Mouse (Mus musculus): ENCODE data around the gene Fmo5.

Gene Fmo5

GRCm38 (mm10) chr3:97631258-97631860 is 2.8 kb downstream of the Fmo5 start:
- DNase-seq (ENCODE audit: low read depth, low spot score): no peak

- DNase-seq (ENCODE audit: low read depth, low spot score): no peak
Observed at GRCm38 (mm10) chr3:97633456-97633855, 4.9 kb downstream of the Fmo5 start.

- DNase-seq (ENCODE audit: low read depth, low spot score): no peak
Observed at GRCm38 (mm10) chr3:97634288-97634761, 5.7 kb downstream of the Fmo5 start.

DNA sequence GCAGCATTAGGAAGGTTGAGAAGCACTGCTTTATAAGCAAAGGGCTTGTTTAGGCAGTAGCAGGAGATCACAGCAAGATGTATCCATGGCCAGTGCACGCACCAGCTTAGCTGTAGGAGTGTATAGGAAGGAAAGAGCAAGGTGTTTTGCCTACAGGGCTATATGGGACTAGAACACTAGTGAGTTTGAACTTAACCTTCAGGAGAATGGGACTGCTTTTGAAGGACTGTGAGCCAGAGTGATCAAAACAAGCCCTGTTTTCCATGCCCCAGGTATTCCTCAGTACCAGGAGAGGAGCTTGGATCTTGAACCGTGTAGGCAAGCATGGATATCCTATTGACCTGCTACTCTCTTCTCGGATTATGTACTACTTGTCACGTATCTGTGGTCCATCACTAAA is 12.8 kb downstream of the Fmo5 start:
- DNase-seq (ENCODE audit: low read depth, low spot score): no peak

GRCm38 (mm10) chr3:97642001-97642400 is 13.4 kb downstream of the Fmo5 start:
- no peak for DNase-seq (ENCODE audit: low read depth, low spot score)

GRCm38 (mm10) chr3:97648518-97648917 is 19.9 kb downstream of the Fmo5 start:
- no peak for DNase-seq (ENCODE audit: low read depth, low spot score)

DNA sequence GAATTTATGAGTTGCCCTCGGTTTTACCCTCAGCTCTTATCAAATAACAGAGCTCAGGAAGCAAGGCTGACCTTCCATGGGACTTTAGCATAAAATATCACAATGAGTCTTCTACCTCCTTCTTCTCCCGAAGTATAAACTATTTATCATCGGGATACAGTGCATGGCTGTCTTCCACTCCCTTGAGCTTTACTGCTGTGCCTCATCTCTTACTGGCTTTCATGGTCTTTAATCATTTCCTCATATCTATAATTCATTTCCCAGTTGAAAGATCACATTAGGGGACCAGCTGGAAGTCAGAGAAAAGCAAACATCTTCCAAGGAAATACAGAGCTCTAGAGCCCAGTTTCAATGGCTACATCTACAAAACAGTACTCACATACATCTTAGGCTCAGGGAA is 20.4 kb downstream of the Fmo5 start:
- DNase-seq (ENCODE audit: low read depth, low spot score): no peak

GRCm38 (mm10) chr3:97649469-97649868 is 20.9 kb downstream of the Fmo5 start:
- no peak for DNase-seq (ENCODE audit: low read depth, low spot score)

GRCm38 (mm10) chr3:97651604-97652003 is 23.0 kb downstream of the Fmo5 start:
- DNase-seq (ENCODE audit: low read depth, low spot score): no peak

- no peak for DNase-seq (ENCODE audit: low read depth, low spot score)
Observed at GRCm38 (mm10) chr3:97653781-97654180, 25.2 kb downstream of the Fmo5 start.

DNA sequence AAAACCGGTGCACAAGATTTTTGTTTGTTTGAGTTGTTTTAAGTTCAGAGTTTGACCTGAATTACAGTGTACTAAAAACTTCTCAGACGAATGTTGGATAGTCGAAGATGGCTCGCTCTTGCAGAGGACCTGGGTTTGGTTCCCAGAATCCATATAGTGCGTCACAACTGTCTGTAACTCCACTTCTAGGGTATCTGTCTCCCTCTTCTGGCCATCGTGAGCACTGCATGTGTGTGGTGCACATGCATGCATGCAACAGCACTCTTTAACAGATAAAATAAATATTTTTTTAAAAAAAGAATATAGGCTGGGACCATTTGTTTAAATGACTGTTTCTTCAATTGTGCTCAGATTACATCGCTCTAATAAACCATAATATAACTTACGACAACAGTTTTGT is 26.3 kb downstream of the Fmo5 start:
- DNase-seq (ENCODE audit: low read depth, low spot score): peak; percentile 60

DNA sequence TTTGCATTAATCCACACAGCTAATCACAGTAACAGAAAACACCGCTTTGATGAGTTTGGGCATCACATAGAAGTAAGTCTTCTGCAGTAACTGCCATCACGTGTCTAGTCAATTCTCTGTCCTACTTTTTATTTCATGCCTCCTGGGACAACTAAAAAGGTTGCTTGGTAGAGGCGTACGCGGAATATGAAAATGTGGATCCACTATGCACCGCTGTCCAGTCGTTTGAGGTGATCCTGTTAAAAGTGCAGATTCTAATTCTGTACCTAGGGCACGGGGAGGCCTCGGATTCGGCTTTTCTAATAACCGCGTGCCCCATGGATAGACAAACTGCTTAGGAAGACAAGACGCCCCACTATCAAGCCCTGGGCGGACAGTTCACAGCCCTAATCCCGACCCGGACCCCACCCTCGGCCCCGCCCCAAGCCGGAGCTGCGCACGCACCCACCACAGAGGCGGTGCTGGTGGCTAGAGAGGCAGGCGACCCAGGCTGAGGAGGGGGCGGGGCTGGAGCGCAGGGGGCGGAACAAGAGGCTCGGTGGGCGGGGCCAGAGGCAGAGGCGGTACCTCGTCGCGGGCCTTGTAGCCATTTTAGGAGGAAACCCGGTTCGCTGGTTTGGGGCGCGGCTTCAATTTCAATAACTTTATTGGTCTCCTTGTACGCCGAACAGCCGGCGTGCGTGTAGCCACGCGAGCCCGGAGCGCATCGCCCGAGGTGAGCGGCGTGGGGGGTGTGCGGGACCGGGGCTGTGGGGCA is 29.2 kb downstream of the Fmo5 start, which contains the start of gene Prkab2:
TSS of gene Prkab2 (plus strand) at position 539 of the 757 bp plus-strand sequence.
- DNase-seq (ENCODE audit: low read depth, low spot score): peak; percentile 99

DNA sequence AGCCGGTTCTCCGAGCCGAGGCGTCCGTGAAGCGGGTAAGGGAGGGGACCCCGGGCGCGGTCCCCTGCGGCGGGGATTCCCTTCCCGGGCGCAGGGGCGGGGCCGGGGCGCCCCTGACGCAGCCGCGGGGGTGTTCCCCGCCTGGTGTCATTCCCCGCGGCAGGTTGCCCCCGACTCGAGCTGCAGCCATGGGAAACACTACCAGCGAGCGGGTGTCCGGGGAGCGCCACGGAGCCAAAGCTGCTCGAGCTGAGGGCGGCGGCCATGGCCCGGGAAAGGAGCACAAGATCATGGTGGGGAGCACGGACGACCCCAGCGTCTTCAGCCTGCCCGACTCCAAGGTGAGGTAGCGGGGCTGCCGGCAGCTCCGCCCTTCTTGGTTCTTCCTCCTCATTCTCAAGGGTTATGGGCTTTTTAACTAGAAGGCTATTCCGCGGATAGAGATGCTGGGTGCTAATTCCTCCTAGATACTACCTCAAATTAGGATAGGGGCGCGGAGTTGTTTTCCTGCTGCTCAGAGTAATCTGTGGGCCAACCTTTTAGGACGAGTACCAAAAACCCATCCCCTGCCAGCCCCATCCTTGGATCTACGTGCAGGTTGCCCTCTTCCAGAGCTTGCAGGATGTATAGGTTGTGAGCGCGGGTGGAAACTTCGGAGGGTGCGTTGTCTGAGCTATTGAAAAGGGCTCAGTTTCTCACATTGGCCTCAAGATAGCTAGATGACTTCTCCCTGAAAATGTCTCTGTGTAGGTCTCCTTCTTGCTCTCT is 30.0 kb downstream of the Fmo5 start:
- DNase-seq (ENCODE audit: low read depth, low spot score): no peak

DNA sequence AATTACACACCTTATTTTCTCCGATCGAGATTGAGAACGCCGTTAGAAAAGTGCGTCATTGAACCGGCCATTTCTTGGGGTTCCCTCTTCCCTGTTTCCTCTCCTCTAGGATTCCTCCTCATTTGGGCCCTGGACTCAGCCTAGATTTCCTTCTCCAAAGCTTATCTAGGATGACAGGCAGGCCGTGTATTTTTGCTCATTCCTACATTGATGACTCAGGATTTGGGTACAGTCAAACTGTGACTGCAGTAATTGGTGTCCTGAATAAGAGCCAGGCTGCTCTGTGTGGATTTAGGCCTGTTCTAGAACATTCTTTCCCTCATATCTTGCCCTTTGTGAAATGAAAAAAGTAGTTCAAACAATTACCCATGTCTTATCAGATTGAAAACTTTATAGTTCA is 31.1 kb downstream of the Fmo5 start:
- no peak for DNase-seq (ENCODE audit: low read depth, low spot score)

GRCm38 (mm10) chr3:97661206-97661605 is 32.6 kb downstream of the Fmo5 start:
- peak; percentile 29 for DNase-seq (ENCODE audit: low read depth, low spot score)

- no peak for DNase-seq (ENCODE audit: low read depth, low spot score)
Observed at GRCm38 (mm10) chr3:97665525-97665924, 36.9 kb downstream of the Fmo5 start.

- DNase-seq (ENCODE audit: low read depth, low spot score): no peak
Observed at GRCm38 (mm10) chr3:97666154-97666553, 37.5 kb downstream of the Fmo5 start.

DNA sequence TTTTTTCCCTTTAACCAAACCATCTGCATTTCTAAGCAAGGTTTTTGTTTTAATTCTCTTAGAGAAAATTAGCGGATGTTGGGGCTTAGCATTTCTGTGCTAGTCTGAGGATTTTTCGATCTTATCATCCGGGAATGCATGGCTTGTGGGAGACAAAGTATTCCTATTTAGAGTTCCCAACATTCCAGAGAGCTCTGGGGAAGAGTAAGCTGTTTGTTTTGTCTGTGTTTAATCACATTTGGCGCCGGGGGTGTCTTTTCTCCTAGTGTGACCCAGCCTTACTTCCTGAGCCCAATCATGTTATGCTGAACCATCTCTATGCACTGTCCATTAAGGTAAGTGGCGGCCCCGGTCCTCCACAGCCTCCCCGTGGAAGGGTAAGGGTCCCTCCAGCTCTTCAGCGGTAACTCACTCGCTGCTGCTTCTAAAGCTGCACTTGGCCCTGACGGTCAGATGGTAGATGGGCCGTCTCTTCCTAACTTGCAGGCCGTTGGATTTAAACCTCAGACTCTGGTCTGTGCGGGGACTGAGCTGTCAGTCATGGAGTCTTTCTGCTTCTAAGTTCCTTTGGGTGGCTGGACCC is 38.6 kb downstream of the Fmo5 start:
- no peak for DNase-seq (ENCODE audit: low read depth, low spot score)

DNA sequence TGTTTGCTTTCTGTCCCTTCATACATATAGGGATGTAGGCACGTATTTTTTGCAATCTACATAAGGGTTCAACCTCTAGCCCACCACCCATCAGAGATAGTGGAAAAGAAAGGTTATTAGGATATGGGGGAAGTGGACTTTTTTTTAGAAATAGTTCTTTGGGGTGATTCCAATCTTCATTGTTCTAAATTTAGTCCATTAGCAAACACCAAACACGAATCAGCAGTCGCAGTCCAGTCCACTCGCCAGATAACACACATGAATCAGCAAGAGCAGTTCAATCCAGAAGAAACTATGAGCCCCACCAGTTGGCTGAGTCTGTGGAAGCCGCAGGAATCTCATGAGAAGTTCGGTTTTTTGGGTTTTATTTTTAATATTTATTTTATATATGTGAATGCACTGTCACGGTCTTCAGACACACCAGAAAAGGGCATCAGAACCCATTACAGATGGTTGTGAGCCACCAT is 46.1 kb downstream of the Fmo5 start, which contains the start of gene Gm17651:
TSS of gene Gm17651 (minus strand) at position 51 of the 467 bp plus-strand sequence.
- no peak for DNase-seq (ENCODE audit: low read depth, low spot score)

- no peak for DNase-seq (ENCODE audit: low read depth, low spot score)
Observed at GRCm38 (mm10) chr3:97676126-97676525, 47.5 kb downstream of the Fmo5 start.

- DNase-seq (ENCODE audit: low read depth, low spot score): no peak
Observed at GRCm38 (mm10) chr3:97678416-97678815, 49.8 kb downstream of the Fmo5 start.

All from CD4-positive, CD25-positive, alpha-beta regulatory T cell, adult 2 months (primary cell).